Comparison of ENCODE assay signal across 8 mouse cellular contexts in the genomic region with DNA sequence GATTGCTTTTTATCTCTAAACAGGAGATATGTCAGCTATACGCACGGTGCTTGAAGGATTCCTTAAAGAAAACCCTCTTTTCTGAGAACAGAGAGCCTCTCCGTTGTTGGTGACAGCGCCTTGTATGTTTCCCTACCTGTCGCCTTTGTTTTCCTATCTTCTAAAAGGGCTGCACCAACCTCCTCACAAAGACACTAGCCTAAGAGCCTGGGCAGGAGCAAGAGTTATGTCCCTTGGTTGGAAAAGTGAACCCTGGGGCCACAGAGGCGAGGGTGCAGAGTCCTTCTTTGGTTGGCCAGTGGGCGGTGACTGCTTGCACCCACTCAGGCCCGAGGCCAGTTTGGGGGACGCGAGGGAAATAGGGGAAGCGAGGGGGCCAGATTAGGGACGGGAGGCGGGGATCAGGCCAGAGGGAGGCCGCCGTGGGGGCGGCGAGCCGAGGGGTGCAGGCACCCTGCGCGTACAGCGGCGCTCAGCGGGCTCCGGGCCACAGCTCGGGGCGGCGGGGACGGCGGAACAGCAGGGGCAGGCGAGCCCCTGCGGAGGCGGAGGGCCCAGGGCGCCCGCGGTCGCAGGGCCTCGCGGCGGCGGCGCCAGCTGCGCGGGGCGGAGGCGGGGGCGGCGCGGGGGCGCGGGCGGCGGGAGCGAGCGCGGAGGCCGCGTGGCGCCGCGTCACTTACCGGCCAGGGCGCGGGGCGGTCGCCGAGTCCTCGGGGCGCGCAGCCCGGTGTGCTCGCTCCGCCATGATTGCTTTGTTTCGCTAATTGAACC. TPM values are rescaled to one million over a fixed set of nuclear protein-coding genes. Genes with fewer than 3 reads are reported as not detected.
DNase-seq lines count a peak whose midpoint lies in the region; ATAC-seq and TF ChIP-seq lines count a peak whose summit lies in the region.

No protein-coding gene starts in this region.

- H3K36me3 ChIP-seq in forebrain, embryonic 10.5 days (replicated peaks) = no peaks in the 10 kb centered on the region
- H3K36me3 ChIP-seq in heart, embryonic 14.5 days (ENCODE audit: control insufficient read depth, insufficient read depth, low read length) = no peaks in the 10 kb centered on the region
- H3K36me3 ChIP-seq in liver, embryonic 14.5 days (replicated peaks; ENCODE audit: control insufficient read depth, insufficient read depth, low read depth) = no peaks in the 10 kb centered on the region
- H3K36me3 ChIP-seq in neural tube, embryonic 12.5 days = no peaks in the 10 kb centered on the region
- H3K36me3 ChIP-seq in testis, adult 2 months (ENCODE audit: control insufficient read depth, insufficient read depth, low read length) = no peaks in the 10 kb centered on the region

- peaks cover 18% of the 10 kb centered on the region for H3K4me1 ChIP-seq in forebrain, embryonic 10.5 days
- no peaks in the 10 kb centered on the region for H3K4me1 ChIP-seq in heart, embryonic 14.5 days (ENCODE audit: control insufficient read depth in 2 of 2, insufficient read depth in 2 of 2, low read length in 2 of 2)
- H3K4me1 ChIP-seq in liver, embryonic 14.5 days (replicated peaks; ENCODE audit: control insufficient read depth in 2 of 2, insufficient read depth in 2 of 2, low read length in 1 of 2) = peaks cover 0 to 2% of the 10 kb centered on the region in 2 experiments; a peak in 2 of 4 replicates
- no peaks in the 10 kb centered on the region for H3K4me1 ChIP-seq in neural tube, embryonic 12.5 days
- peaks cover 5% of the 10 kb centered on the region for H3K4me1 ChIP-seq in testis, adult 2 months (ENCODE audit: control insufficient read depth, insufficient read depth, low read length)

- H3K27me3 ChIP-seq in forebrain, embryonic 10.5 days (ENCODE audit: poor library complexity, severe bottlenecking) = no peaks in the 10 kb centered on the region
- H3K27me3 ChIP-seq in heart, embryonic 14.5 days (ENCODE audit: control insufficient read depth, insufficient read depth, low read length) = no peaks in the 10 kb centered on the region
- no peaks in the 10 kb centered on the region; the same call in 1 of the 2 replicates for H3K27me3 ChIP-seq in liver, embryonic 14.5 days (ENCODE audit: control insufficient read depth, insufficient read depth, low read length)
- H3K27me3 ChIP-seq in neural tube, embryonic 12.5 days (replicated peaks) = no peaks in the 10 kb centered on the region
- H3K27me3 ChIP-seq in testis, adult 2 months (ENCODE audit: control insufficient read depth, insufficient read depth, low read length) = no peaks in the 10 kb centered on the region

- peak; percentile 51 to 61 for DNase-seq in B cell, adult 2 months
- peak; percentile 50 for DNase-seq in brain, embryonic 18.5 days (ENCODE audit: low read depth, low spot score)
- DNase-seq in forebrain, embryonic 10.5 days (ENCODE audit: extremely low spot score, low spot score) = peak; percentile 70
- peak; percentile 76 for DNase-seq in kidney, postnatal 10 days
- peak in 2 of 3 experiments; percentile 14 to 16 for DNase-seq in liver, embryonic 14.5 days (ENCODE audit: low read depth in 3 of 3, low spot score in 3 of 3)

- H3K4me2 ChIP-seq in heart, embryonic 14.5 days (ENCODE audit: low read length) = peak overlapping the region; percentile 90
- peak overlapping the region; percentile 64 for H3K4me2 ChIP-seq in liver, embryonic 14.5 days (ENCODE audit: low read depth)
- peak overlapping the region; percentile 71 for H3K4me2 ChIP-seq in neural tube, embryonic 12.5 days (replicated peaks)

- peak overlapping the region; percentile 98 for H3K27ac ChIP-seq in forebrain, embryonic 10.5 days
- H3K27ac ChIP-seq in heart, embryonic 14.5 days (replicated peaks in 1 of 2; ENCODE audit: control insufficient read depth in 1 of 2, insufficient read depth in 1 of 2, low read depth in 2 of 2, low read length in 2 of 2) = peak overlapping the region; percentile 84 to 91
- H3K27ac ChIP-seq in liver, embryonic 14.5 days = peak overlapping the region; percentile 35
- peak overlapping the region; percentile 92 for H3K27ac ChIP-seq in neural tube, embryonic 12.5 days
- no peak overlapping the region for H3K27ac ChIP-seq in testis, adult 2 months (ENCODE audit: control insufficient read depth, insufficient read depth, low read depth, low read length)

- WGBS in forebrain, embryonic 10.5 days = 1% methylated on average over 65 of the region's 73 CpGs
- whole genome bisulfite sequencing in heart, embryonic 14.5 days = under 1% methylated on average over 26 of the region's 73 CpGs
- 2% methylated on average over 56 of the region's 73 CpGs for WGBS in liver, embryonic 14.5 days (ENCODE audit: insufficient replicate concordance)
- WGBS in neural tube, embryonic 12.5 days = under 1% methylated on average over 69 of the region's 73 CpGs

- H3K4me3 ChIP-seq in forebrain, embryonic 10.5 days = peak overlapping the region; percentile 76
- H3K4me3 ChIP-seq in heart, embryonic 14.5 days (ENCODE audit: control insufficient read depth in 1 of 2, insufficient read depth in 1 of 2, low read depth in 1 of 2, low read length in 2 of 2) = peak overlapping the region; percentile 74 to 79
- H3K4me3 ChIP-seq in liver, embryonic 14.5 days (ENCODE audit: insufficient read depth in 1 of 2, low read depth in 2 of 2, low read length in 2 of 2) = peak overlapping the region; percentile 57 to 64
- H3K4me3 ChIP-seq in neural tube, embryonic 12.5 days = peak overlapping the region; percentile 62
- H3K4me3 ChIP-seq in testis, adult 2 months (ENCODE audit: control insufficient read depth, low read depth, low read length) = peak overlapping the region; percentile 96

- 0 out of 2 replicates have a peak, but pooled peaks cover 2% of the 10 kb centered on the region for H3K9me3 ChIP-seq in forebrain, embryonic 10.5 days
- H3K9me3 ChIP-seq in heart, embryonic 14.5 days (ENCODE audit: control insufficient read depth, low read length) = no peaks in the 10 kb centered on the region
- no peaks in the 10 kb centered on the region for H3K9me3 ChIP-seq in liver, embryonic 14.5 days (ENCODE audit: control insufficient read depth, low read length)
- no peaks in the 10 kb centered on the region for H3K9me3 ChIP-seq in neural tube, embryonic 12.5 days

- 0 out of 2 replicates have a peak, but pooled peaks have one; percentile 5 for TF ChIP-seq CTCF in liver, embryonic 14.5 days (IDR thresholded peaks at IDR 0.05; ENCODE audit: low read depth)
- TF ChIP-seq CTCF in testis, adult 2 months (IDR thresholded peaks at IDR 0.05; ENCODE audit: control insufficient read depth, insufficient read depth, insufficient replicate concordance, low read depth, low read length) = no peak

- no peak for TF ChIP-seq EP300 in liver, embryonic 14.5 days (IDR thresholded peaks at IDR 0.05; ENCODE audit: low read depth)

- H3K9ac ChIP-seq in heart, embryonic 14.5 days (ENCODE audit: low read length) = peak overlapping the region; percentile 95
- peak overlapping the region; percentile 57 for H3K9ac ChIP-seq in liver, embryonic 14.5 days (replicated peaks)
- peak overlapping the region; percentile 88 for H3K9ac ChIP-seq in neural tube, embryonic 12.5 days

- TF ChIP-seq POLR2A in testis, adult 2 months (IDR thresholded peaks at IDR 0.05; ENCODE audit: control insufficient read depth, low read depth, low read length) = no peak

- ATAC-seq in heart, embryonic 14.5 days (ENCODE audit: insufficient number of reproducible peaks, insufficient read depth, low FRiP score, low read depth) = peak; percentile 90
- peak; percentile 84 for ATAC-seq in liver, embryonic 14.5 days (ENCODE audit: insufficient read depth)
- ATAC-seq in neural tube, embryonic 12.5 days (ENCODE audit: low FRiP score, low read depth) = peak; percentile 93

RNA-seq across cellular contexts. Expression of a gene that starts 0.6 kb away (rescaled TPM):
- polyA plus RNA-seq in forebrain, embryonic 10.5 days (2016; fragmentation: Nextera tagmentation; extraction: Ambion mirVana) = 4.5 and 4.9 TPM in 2 replicates
- 0.77 and 1.7 TPM in 2 replicates for polyA plus RNA-seq in heart, embryonic 14.5 days (2014; fragmentation: Nextera tagmentation; extraction: Ambion mirVana)
- 0.06 and 0.10 TPM in 2 replicates for polyA plus RNA-seq in liver, embryonic 14.5 days (2012; rRNA removed)
- polyA plus RNA-seq in liver, embryonic 14.5 days (2014; fragmentation: Nextera tagmentation; extraction: Ambion mirVana) = 0.25 TPM in 1 of 2 replicates, not detected in the other
- 7.7 and 8.9 TPM in 2 replicates for polyA plus RNA-seq in neural tube, embryonic 12.5 days (2016; fragmentation: Nextera tagmentation; extraction: Ambion mirVana)
- 0.25 TPM in 1 of 2 replicates, not detected in the other for polyA plus RNA-seq in testis, adult 2 months (2012; rRNA removed)

Comparison
In these comparisons a context has a peak if more than half of its experiments do, and no peak if none do; other contexts are left out.
1. DNase-seq: peak in every context shown above with its lines; median percentile 76 in kidney, postnatal 10 days; 70 in forebrain, embryonic 10.5 days; 56 in B cell, adult 2 months; 50 in brain, embryonic 18.5 days; 15 in liver, embryonic 14.5 days.